ENCODE assay signal across 27 mouse cellular contexts in genomic region chr5:37254523-37254922, GRCm38 (mm10). TPM values are rescaled to one million over a fixed set of nuclear protein-coding genes. Genes with fewer than 3 reads are reported as not detected.
DNase-seq lines count a peak whose midpoint lies in the region; ATAC-seq and TF ChIP-seq lines count a peak whose summit lies in the region.
"Had no signal": no experiment of that assay in that cellular context is flagged by ENCODE, and none has a peak within 500 bp of the region (broad histone marks: within the 10 kb centered on the region; RNA-seq: fewer than 3 reads in every experiment).

No protein-coding gene starts in this region.

- no peak overlapping the region for H3K4me2 ChIP-seq in hindbrain, embryonic 13.5 days
- no peak overlapping the region for H3K4me2 ChIP-seq in hindbrain, embryonic 14.5 days (replicated peaks)
- no peak overlapping the region for H3K4me2 ChIP-seq in neural tube, embryonic 14.5 days (ENCODE audit: low read depth, low read length)
- H3K4me2 ChIP-seq: embryonic facial prominence, embryonic 15.5 days; heart, embryonic 15.5 days; intestine, embryonic 15.5 days; limb, embryonic 12.5 days; liver, embryonic 12.5 days; neural tube, embryonic 15.5 days had no signal

- no peak overlapping the region for H3K4me3 ChIP-seq in hindbrain, embryonic 13.5 days
- H3K4me3 ChIP-seq in hindbrain, embryonic 14.5 days (replicated peaks; ENCODE audit: low read length), result no peak overlapping the region
- no peak overlapping the region for H3K4me3 ChIP-seq in neural tube, embryonic 14.5 days (ENCODE audit: low read depth, low read length)
- no peak overlapping the region for H3K4me3 ChIP-seq in olfactory bulb, adult 2 months (ENCODE audit: insufficient read depth, low read depth, low read length)
- H3K4me3 ChIP-seq: embryonic facial prominence, embryonic 15.5 days; forebrain, embryonic 10.5 days; heart, adult 2 months; heart, embryonic 15.5 days; intestine, embryonic 15.5 days; limb, embryonic 12.5 days; liver, embryonic 12.5 days; neural tube, embryonic 15.5 days had no signal

- ATAC-seq in hindbrain, embryonic 13.5 days (ENCODE audit: low FRiP score), result no peak
- no peak for ATAC-seq in hindbrain, embryonic 14.5 days (ENCODE audit: low FRiP score)
- peak; percentile 9; the same call in 1 of the 2 replicates for ATAC-seq in neural tube, embryonic 14.5 days (ENCODE audit: low read depth)
- ATAC-seq: intestine, embryonic 15.5 days; liver, embryonic 12.5 days had no signal

- H3K36me3 ChIP-seq in hindbrain, embryonic 13.5 days, result peaks cover 16% of the 10 kb centered on the region
- H3K36me3 ChIP-seq in hindbrain, embryonic 14.5 days (replicated peaks; ENCODE audit: control insufficient read depth, insufficient read depth), result peaks cover 7% of the 10 kb centered on the region
- no peaks in the 10 kb centered on the region for H3K36me3 ChIP-seq in neural tube, embryonic 14.5 days (ENCODE audit: control insufficient read depth, insufficient read depth, low read length)
- H3K36me3 ChIP-seq: embryonic facial prominence, embryonic 15.5 days; G1E; heart, embryonic 15.5 days; intestine, embryonic 15.5 days; limb, embryonic 12.5 days; liver, embryonic 12.5 days had no signal

- H3K27ac ChIP-seq in hindbrain, embryonic 13.5 days, result 0 out of 2 replicates have a peak overlapping the region, but pooled peaks have one; percentile 8
- H3K27ac ChIP-seq in hindbrain, embryonic 14.5 days, result no peak overlapping the region
- H3K27ac ChIP-seq in neural tube, embryonic 14.5 days (ENCODE audit: low read depth, low read length), result no peak overlapping the region
- H3K27ac ChIP-seq in olfactory bulb, adult 2 months (ENCODE audit: insufficient read depth, low read depth, low read length), result peak overlapping the region; percentile 85
- H3K27ac ChIP-seq: embryonic facial prominence, embryonic 15.5 days; forebrain, embryonic 10.5 days; heart, adult 2 months; heart, embryonic 15.5 days; intestine, embryonic 15.5 days; limb, embryonic 12.5 days; liver, embryonic 12.5 days; neural tube, embryonic 15.5 days; stomach, postnatal 0 days had no signal

- no peak for TF ChIP-seq POLR2A in olfactory bulb, adult 2 months (IDR thresholded peaks at IDR 0.05; ENCODE audit: insufficient read depth, low read depth, low read length)

- WGBS in hindbrain, embryonic 13.5 days, result 55% methylated on average over 4 of the region's 4 CpGs
- WGBS in hindbrain, embryonic 14.5 days, result 60% methylated on average over 4 of the region's 4 CpGs
- WGBS in neural tube, embryonic 14.5 days, result 51% methylated on average over 4 of the region's 4 CpGs
- WGBS in olfactory bulb, adult 2 months, result 29% methylated on average over 4 of the region's 4 CpGs

- no peaks in the 10 kb centered on the region for H3K27me3 ChIP-seq in hindbrain, embryonic 13.5 days
- no peaks in the 10 kb centered on the region for H3K27me3 ChIP-seq in hindbrain, embryonic 14.5 days (ENCODE audit: control insufficient read depth, insufficient read depth, low read length)
- H3K27me3 ChIP-seq in neural tube, embryonic 14.5 days (ENCODE audit: control insufficient read depth, insufficient read depth, low read length), result no peaks in the 10 kb centered on the region
- H3K27me3 ChIP-seq: embryonic facial prominence, embryonic 15.5 days; heart, embryonic 15.5 days; intestine, embryonic 15.5 days; limb, embryonic 12.5 days; liver, embryonic 12.5 days; neural tube, embryonic 15.5 days had no signal

- no peaks in the 10 kb centered on the region for H3K9me3 ChIP-seq in hindbrain, embryonic 13.5 days
- H3K9me3 ChIP-seq in hindbrain, embryonic 14.5 days (ENCODE audit: control insufficient read depth, low read length), result no peaks in the 10 kb centered on the region
- no peaks in the 10 kb centered on the region for H3K9me3 ChIP-seq in neural tube, embryonic 14.5 days (ENCODE audit: control insufficient read depth, low read length)
- H3K9me3 ChIP-seq: embryonic facial prominence, embryonic 15.5 days; forebrain, embryonic 10.5 days; heart, embryonic 15.5 days; intestine, embryonic 15.5 days; limb, embryonic 12.5 days; liver, embryonic 12.5 days; neural tube, embryonic 15.5 days had no signal

- no peak for DNase-seq in hindbrain, embryonic 14.5 days (ENCODE audit: low spot score)
- no peak for DNase-seq in neural tube, embryonic 10.5 days (ENCODE audit: extremely low spot score, low spot score)
- peak; percentile 38 for DNase-seq in cerebellum, adult 8-10 months
- no peak for DNase-seq in adrenal gland, postnatal 14 days
- no peak for DNase-seq in testis, postnatal 14 days (ENCODE audit: low spot score)
- DNase-seq: adrenal gland, postnatal 36 days; embryo, embryonic 11 days; gastrocnemius, postnatal 25 days; heart, adult 2 months; kidney, adult 9 months; kidney, postnatal 36 days; lung, adult 2 months; lung, postnatal 36 days; right cerebral cortex, postnatal 4 days had no signal

- peaks cover 94% of the 10 kb centered on the region for H3K4me1 ChIP-seq in hindbrain, embryonic 13.5 days (replicated peaks)
- peaks cover 62% of the 10 kb centered on the region for H3K4me1 ChIP-seq in hindbrain, embryonic 14.5 days (replicated peaks; ENCODE audit: control insufficient read depth, insufficient read depth, low read length)
- H3K4me1 ChIP-seq in neural tube, embryonic 14.5 days (ENCODE audit: control insufficient read depth, insufficient read depth, low read length), result peaks cover 26% of the 10 kb centered on the region
- peaks cover 50% of the 10 kb centered on the region for H3K4me1 ChIP-seq in olfactory bulb, adult 2 months (ENCODE audit: control insufficient read depth, insufficient read depth, low read length)
- H3K4me1 ChIP-seq: forebrain, embryonic 10.5 days; heart, embryonic 15.5 days; intestine, embryonic 15.5 days; limb, embryonic 12.5 days; liver, embryonic 12.5 days had no signal

- H3K9ac ChIP-seq in hindbrain, embryonic 13.5 days, result no peak overlapping the region
- H3K9ac ChIP-seq in hindbrain, embryonic 14.5 days, result no peak overlapping the region
- no peak overlapping the region for H3K9ac ChIP-seq in neural tube, embryonic 14.5 days (replicated peaks; ENCODE audit: low read depth, low read length)
- H3K9ac ChIP-seq: embryonic facial prominence, embryonic 15.5 days; heart, embryonic 15.5 days; intestine, embryonic 15.5 days; limb, embryonic 12.5 days; liver, embryonic 12.5 days; neural tube, embryonic 15.5 days had no signal

- TF ChIP-seq CTCF in olfactory bulb, adult 2 months (IDR thresholded peaks at IDR 0.05; ENCODE audit: insufficient read depth, low read depth, low read length), result no peak

RNA-seq across cellular contexts. Expression of gene Crmp1, which starts 12.8 kb away (rescaled TPM):
- 750 and 790 TPM in 2 replicates for polyA plus RNA-seq in hindbrain, embryonic 13.5 days (2015; fragmentation: Nextera tagmentation; extraction: Ambion mirVana)
- polyA plus RNA-seq in hindbrain, embryonic 14.5 days (2014; fragmentation: Nextera tagmentation; extraction: Ambion mirVana), result 907 and 1,000 TPM in 2 replicates
- 908 and 937 TPM in 2 replicates for polyA plus RNA-seq in neural tube, embryonic 14.5 days (2014; fragmentation: Nextera tagmentation; extraction: Ambion mirVana)
- 2,655 TPM in 1 of 2 replicates, not detected in the other for polyA plus RNA-seq in olfactory bulb, adult 2 months (2012; ENCODE audit: insufficient read depth, insufficient read length, low replicate concordance, missing spikeins)
- total RNA-seq in adrenal gland, postnatal 14 days (2021), result 7.0 and 12.1 TPM in 2 replicates
- total RNA-seq: G1E; hematopoietic stem cell, adult 5-6 weeks had no signal
- polyA plus RNA-seq: G1E had no signal

Comparison
In these comparisons a context has a peak if more than half of its experiments do, and no peak if none do; other contexts are left out.
1. H3K27ac ChIP-seq: peak in hindbrain, embryonic 13.5 days (single experiment) and olfactory bulb, adult 2 months (single experiment); none in hindbrain, embryonic 14.5 days (single experiment) and neural tube, embryonic 14.5 days (single experiment).